Mouse (Mus musculus): ENCODE results near the gene Dnaja3. TPM values are rescaled to one million over a fixed set of nuclear protein-coding genes. Genes with fewer than 3 reads are reported as not detected.
A peak's percentile ranks its signal among the peaks of the same experiment; 100 is the strongest.

Dnaja3 gene
- polyA plus RNA-seq, 1 experiment from 2014 or later, result 71.6 TPM

DNA sequence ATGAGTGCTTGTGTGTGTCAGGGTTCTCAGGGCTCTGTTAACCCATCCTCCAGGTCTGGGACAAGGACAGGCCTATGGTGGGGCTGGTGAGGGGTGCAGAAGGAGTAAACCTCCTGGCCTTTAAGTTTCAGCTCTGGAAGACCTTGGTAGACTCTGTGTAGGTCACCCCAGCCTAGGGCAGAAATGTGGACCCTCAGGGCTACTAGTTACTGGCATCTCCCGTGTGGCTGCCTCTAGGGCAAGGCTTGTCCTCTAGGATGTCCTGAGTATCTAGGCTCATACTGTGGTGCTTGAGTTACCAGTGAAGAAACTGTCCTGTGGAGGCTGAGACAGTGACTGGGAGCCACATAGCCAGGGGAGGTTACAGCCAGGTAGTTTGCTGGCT, 36.3 kb upstream of the Dnaja3 start:
- WGBS, result 48% methylated on average over 1 of the region's 1 CpGs
- H3K9ac ChIP-seq (ENCODE audit: low read length), result no peak overlapping the region
- H3K27ac ChIP-seq (ENCODE audit: low read depth), result peak overlapping the region; percentile 70
- no peak for DNase-seq (ENCODE audit: low spot score)
- no peaks in the 10 kb centered on the region for H3K36me3 ChIP-seq (ENCODE audit: control insufficient read depth, insufficient read depth, low read length)
- peaks cover 90% of the 10 kb centered on the region for H3K4me1 ChIP-seq (replicated peaks; ENCODE audit: control insufficient read depth, insufficient read depth, low read length)
- no peak overlapping the region for H3K4me3 ChIP-seq (ENCODE audit: low read depth, low read length)
- no peaks in the 10 kb centered on the region for H3K9me3 ChIP-seq (ENCODE audit: control insufficient read depth, low read length)
- no peak for ATAC-seq (replicated peaks; ENCODE audit: low FRiP score, low TSS enrichment, low read depth)
- peak overlapping the region; percentile 26 for H3K4me2 ChIP-seq (ENCODE audit: low read length)
- H3K27me3 ChIP-seq (replicated peaks; ENCODE audit: control insufficient read depth, insufficient read depth, low read length), result no peaks in the 10 kb centered on the region

DNA sequence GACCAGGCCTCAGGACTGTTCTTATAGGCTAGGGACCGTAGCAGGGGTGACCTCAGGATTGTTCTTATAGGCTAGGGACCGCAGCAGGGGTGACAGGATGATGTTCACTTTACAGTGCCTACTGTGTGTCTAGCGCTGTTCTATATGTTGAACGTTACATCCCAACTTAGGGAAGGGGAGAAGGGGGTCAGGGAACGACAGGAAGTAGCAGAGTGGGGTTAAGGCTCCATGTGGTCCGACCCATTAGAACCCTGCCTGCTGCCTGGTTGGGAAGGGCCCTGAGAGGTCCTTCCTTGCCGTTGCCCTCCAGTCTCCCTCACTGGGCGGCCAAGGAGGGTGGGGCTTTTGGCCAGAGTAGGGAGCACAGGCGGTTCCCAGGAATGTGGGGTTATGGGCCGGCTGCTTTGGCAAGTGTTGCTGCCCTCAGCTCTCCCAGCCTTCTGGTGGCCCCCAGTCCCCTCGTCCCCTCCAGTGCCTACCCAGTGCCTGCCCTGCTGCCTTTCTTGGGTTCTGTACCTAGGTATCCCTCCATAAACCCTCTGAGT, 35.4 kb upstream of the Dnaja3 start:
- H3K9ac ChIP-seq (ENCODE audit: low read length), result no peak overlapping the region
- peaks cover 7% of the 10 kb centered on the region; the same call in 1 of the 2 replicates for H3K36me3 ChIP-seq (ENCODE audit: control insufficient read depth, insufficient read depth, low read length)
- H3K9me3 ChIP-seq (ENCODE audit: control insufficient read depth, low read length), result no peaks in the 10 kb centered on the region
- no peaks in the 10 kb centered on the region for H3K27me3 ChIP-seq (replicated peaks; ENCODE audit: control insufficient read depth, insufficient read depth, low read length)
- no peak for ATAC-seq (replicated peaks; ENCODE audit: low FRiP score, low TSS enrichment, low read depth)
- H3K4me2 ChIP-seq (ENCODE audit: low read length), result no peak overlapping the region
- DNase-seq (ENCODE audit: low spot score), result no peak
- H3K4me1 ChIP-seq (replicated peaks; ENCODE audit: control insufficient read depth, insufficient read depth, low read length), result peaks cover 80% of the 10 kb centered on the region
- WGBS, result 56% methylated on average over 11 of the region's 11 CpGs
- no peak overlapping the region for H3K4me3 ChIP-seq (ENCODE audit: low read depth, low read length)
- H3K27ac ChIP-seq (ENCODE audit: low read depth), result peak overlapping the region; percentile 70; the same call in 1 of the 2 replicates

- DNase-seq (ENCODE audit: low spot score), result no peak
These were observed 34.2 kb upstream of the Dnaja3 start for GRCm38 (mm10) chr16:4605514-4606131.

DNA sequence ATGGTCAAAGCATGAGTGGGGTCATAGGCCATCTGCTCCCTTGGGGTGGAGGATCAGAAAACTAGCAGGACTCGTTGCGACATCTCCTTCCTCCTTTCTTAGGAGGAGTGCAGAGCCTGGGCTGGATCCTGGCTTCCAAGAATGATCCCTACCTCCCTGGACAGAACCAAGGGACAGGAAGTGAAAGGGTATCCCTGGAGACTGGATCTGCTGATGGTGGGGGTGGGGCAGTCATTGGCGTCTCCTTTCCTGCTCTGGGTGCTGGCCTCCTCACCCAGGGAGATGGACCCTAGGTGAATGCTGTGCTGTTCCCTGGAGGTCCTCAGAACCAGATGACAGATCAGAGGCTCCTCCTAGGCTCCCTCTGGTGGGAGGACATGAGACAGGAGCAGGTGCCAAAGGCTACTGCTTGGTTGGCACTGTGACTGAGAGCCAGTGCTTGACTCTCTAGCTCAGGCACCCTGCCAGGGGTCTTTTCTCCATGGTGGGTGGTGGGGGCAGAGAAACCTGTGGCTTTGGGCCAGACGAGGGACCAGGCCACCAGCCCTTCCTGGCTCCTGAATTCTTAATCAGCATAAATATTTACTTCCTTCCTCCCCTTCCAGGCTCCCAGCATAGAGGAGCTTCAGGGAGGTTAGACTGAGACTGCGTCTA, 33.2 kb upstream of the Dnaja3 start:
- DNase-seq (ENCODE audit: low spot score) (no peak), ATAC-seq (replicated peaks; ENCODE audit: low FRiP score, low TSS enrichment, low read depth) (no peak)
- peaks cover 60% of the 10 kb centered on the region for H3K4me1 ChIP-seq (replicated peaks; ENCODE audit: control insufficient read depth, insufficient read depth, low read length)
- no peak overlapping the region for H3K9ac ChIP-seq (ENCODE audit: low read length)
- no peaks in the 10 kb centered on the region for H3K9me3 ChIP-seq (ENCODE audit: control insufficient read depth, low read length)
- no peak overlapping the region for H3K4me2 ChIP-seq (ENCODE audit: low read length)
- no peaks in the 10 kb centered on the region for H3K27me3 ChIP-seq (replicated peaks; ENCODE audit: control insufficient read depth, insufficient read depth, low read length)
- WGBS, result 14% methylated on average over 5 of the region's 5 CpGs
- peaks cover 28% of the 10 kb centered on the region for H3K36me3 ChIP-seq (ENCODE audit: control insufficient read depth, insufficient read depth, low read length)
- H3K4me3 ChIP-seq (ENCODE audit: low read depth, low read length), result no peak overlapping the region
- peak overlapping the region; percentile 5 for H3K27ac ChIP-seq (ENCODE audit: low read depth)

More at GRCm38 (mm10) chr16:4605514-4606131, 34.2 kb upstream of the Dnaja3 start:
- peaks cover 69% of the 10 kb centered on the region for H3K4me1 ChIP-seq (replicated peaks; ENCODE audit: control insufficient read depth, insufficient read depth, low read length)
- ATAC-seq (replicated peaks; ENCODE audit: low FRiP score, low TSS enrichment, low read depth), result peak; percentile 18; the same call in 1 of the 2 replicates
- no peaks in the 10 kb centered on the region for H3K9me3 ChIP-seq (ENCODE audit: control insufficient read depth, low read length)
- whole genome bisulfite sequencing, result 54% methylated on average over 13 of the region's 13 CpGs
- no peaks in the 10 kb centered on the region for H3K27me3 ChIP-seq (replicated peaks; ENCODE audit: control insufficient read depth, insufficient read depth, low read length)
- peak overlapping the region; percentile 5 for H3K27ac ChIP-seq (ENCODE audit: low read depth)
- no peak overlapping the region for H3K4me3 ChIP-seq (ENCODE audit: low read depth, low read length)
- no peak overlapping the region for H3K9ac ChIP-seq (ENCODE audit: low read length)
- peak overlapping the region; percentile 23; the same call in 1 of the 2 replicates for H3K4me2 ChIP-seq (ENCODE audit: low read length)
- H3K36me3 ChIP-seq (ENCODE audit: control insufficient read depth, insufficient read depth, low read length), result peaks cover 19% of the 10 kb centered on the region

GRCm38 (mm10) chr16:4607818-4608531, 31.8 kb upstream of the Dnaja3 start:
- peaks cover 43% of the 10 kb centered on the region for H3K36me3 ChIP-seq (ENCODE audit: control insufficient read depth, insufficient read depth, low read length)
- H3K9ac ChIP-seq (ENCODE audit: low read length), result no peak overlapping the region
- H3K4me1 ChIP-seq (replicated peaks; ENCODE audit: control insufficient read depth, insufficient read depth, low read length), result peaks cover 47% of the 10 kb centered on the region
- no peaks in the 10 kb centered on the region for H3K9me3 ChIP-seq (ENCODE audit: control insufficient read depth, low read length)
- peak; percentile 86 for DNase-seq (ENCODE audit: low spot score)
- H3K27me3 ChIP-seq (replicated peaks; ENCODE audit: control insufficient read depth, insufficient read depth, low read length), result no peaks in the 10 kb centered on the region
- 40% methylated on average over 9 of the region's 9 CpGs for whole genome bisulfite sequencing
- H3K27ac ChIP-seq (ENCODE audit: low read depth), result 0 out of 2 replicates have a peak overlapping the region, but pooled peaks have one; percentile 5
- ATAC-seq (replicated peaks; ENCODE audit: low FRiP score, low TSS enrichment, low read depth), result no peak; the same call in 1 of the 2 replicates
- H3K4me2 ChIP-seq (ENCODE audit: low read length), result no peak overlapping the region
- H3K4me3 ChIP-seq (ENCODE audit: low read depth, low read length), result no peak overlapping the region

DNA sequence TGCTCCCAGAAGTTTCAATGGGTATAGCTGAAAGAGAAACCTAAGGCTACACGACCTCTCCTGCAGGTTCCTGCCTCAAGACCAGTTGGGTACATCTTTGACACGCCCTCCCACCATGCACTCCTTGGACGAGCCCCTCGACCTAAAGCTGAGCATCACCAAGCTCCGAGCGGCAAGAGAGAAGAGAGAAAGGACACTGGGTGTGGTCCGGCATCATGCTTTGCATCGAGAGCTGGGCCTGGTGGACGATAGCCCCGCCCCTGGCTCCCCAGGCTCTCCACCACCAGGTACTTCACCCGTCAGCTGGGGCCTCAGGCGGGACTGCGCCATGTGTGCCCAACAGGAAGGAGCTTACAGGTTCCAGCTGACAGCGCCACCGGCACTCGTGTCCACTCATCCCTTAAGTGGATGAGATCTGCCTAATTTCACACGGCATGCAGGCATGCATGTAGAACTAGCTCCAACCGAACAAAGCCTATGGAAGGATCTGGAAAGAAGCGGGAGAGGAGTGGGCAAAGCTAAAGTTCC, 31.2 kb upstream of the Dnaja3 start:
- ATAC-seq (replicated peaks; ENCODE audit: low FRiP score, low TSS enrichment, low read depth) (no peak), DNase-seq (ENCODE audit: low spot score) (no peak)
- H3K9me3 ChIP-seq (ENCODE audit: control insufficient read depth, low read length), result no peaks in the 10 kb centered on the region
- WGBS, result 77% methylated on average over 19 of the region's 19 CpGs
- peaks cover 49% of the 10 kb centered on the region for H3K36me3 ChIP-seq (ENCODE audit: control insufficient read depth, insufficient read depth, low read length)
- no peak overlapping the region for H3K4me3 ChIP-seq (ENCODE audit: low read depth, low read length)
- no peak overlapping the region for H3K4me2 ChIP-seq (ENCODE audit: low read length)
- peaks cover 41% of the 10 kb centered on the region for H3K4me1 ChIP-seq (replicated peaks; ENCODE audit: control insufficient read depth, insufficient read depth, low read length)
- H3K9ac ChIP-seq (ENCODE audit: low read length), result no peak overlapping the region
- H3K27me3 ChIP-seq (replicated peaks; ENCODE audit: control insufficient read depth, insufficient read depth, low read length), result no peaks in the 10 kb centered on the region
- H3K27ac ChIP-seq (ENCODE audit: low read depth), result no peak overlapping the region

DNA sequence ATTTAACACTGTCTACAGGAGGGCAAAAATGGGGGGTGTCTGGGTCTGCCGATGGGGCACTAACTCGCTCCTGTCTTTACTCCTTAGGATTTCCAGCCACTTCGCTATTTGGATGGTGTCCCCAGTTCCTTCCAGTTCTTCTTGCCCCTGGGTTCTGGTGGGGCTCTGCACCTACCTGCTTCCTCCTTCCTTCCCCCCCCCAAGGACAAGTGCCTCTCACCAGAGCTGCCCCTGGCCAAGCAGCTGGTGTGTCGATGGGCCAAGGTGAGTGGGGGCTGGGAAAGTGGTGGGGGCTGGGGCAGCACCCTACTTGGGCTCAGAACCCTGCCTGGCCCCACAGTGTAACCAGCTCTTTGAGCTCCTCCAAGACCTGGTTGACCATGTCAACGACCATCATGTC, 28.6 kb upstream of the Dnaja3 start:
- no peak for ATAC-seq (replicated peaks; ENCODE audit: low FRiP score, low TSS enrichment, low read depth)
- H3K4me2 ChIP-seq (ENCODE audit: low read length), result no peak overlapping the region
- peaks cover 75% of the 10 kb centered on the region for H3K36me3 ChIP-seq (ENCODE audit: control insufficient read depth, insufficient read depth, low read length)

DNA sequence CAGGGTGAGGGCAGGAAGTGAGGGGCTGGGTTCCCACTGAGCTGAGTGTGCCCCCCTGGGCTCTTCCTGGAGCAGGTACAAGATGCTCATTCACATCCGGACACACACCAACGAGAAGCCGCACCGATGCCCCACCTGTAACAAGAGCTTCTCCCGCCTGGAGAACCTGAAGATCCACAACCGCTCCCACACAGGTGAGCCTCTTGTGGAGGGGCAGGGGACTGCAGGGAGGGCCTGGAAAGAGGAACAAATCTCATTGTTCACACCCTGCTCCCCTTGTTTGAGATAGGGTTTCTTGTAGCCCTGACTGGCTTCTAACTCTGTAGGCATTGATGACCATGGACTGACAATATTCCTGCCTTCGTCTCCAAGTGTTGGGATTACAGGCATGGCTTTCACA, 28.1 kb upstream of the Dnaja3 start:
- H3K4me2 ChIP-seq (ENCODE audit: low read length), result no peak overlapping the region
- 94% methylated on average over 7 of the region's 7 CpGs for WGBS
- H3K4me1 ChIP-seq (replicated peaks; ENCODE audit: control insufficient read depth, insufficient read depth, low read length), result peaks cover 10% of the 10 kb centered on the region
- no peak for DNase-seq (ENCODE audit: low spot score)
- H3K4me3 ChIP-seq (ENCODE audit: low read depth, low read length), result no peak overlapping the region
- no peaks in the 10 kb centered on the region for H3K9me3 ChIP-seq (ENCODE audit: control insufficient read depth, low read length)
- no peak overlapping the region for H3K27ac ChIP-seq (ENCODE audit: low read depth)
- H3K36me3 ChIP-seq (ENCODE audit: control insufficient read depth, insufficient read depth, low read length), result peaks cover 77% of the 10 kb centered on the region
- no peaks in the 10 kb centered on the region for H3K27me3 ChIP-seq (replicated peaks; ENCODE audit: control insufficient read depth, insufficient read depth, low read length)
- no peak overlapping the region for H3K9ac ChIP-seq (ENCODE audit: low read length)
- no peak for ATAC-seq (replicated peaks; ENCODE audit: low FRiP score, low TSS enrichment, low read depth)

More for the DNA sequence above, 28.6 kb upstream of the Dnaja3 start:
- no peak for DNase-seq (ENCODE audit: low spot score)
- H3K9me3 ChIP-seq (ENCODE audit: control insufficient read depth, low read length), result no peaks in the 10 kb centered on the region
- H3K27me3 ChIP-seq (replicated peaks; ENCODE audit: control insufficient read depth, insufficient read depth, low read length), result no peaks in the 10 kb centered on the region
- H3K27ac ChIP-seq (ENCODE audit: low read depth), result no peak overlapping the region
- H3K4me1 ChIP-seq (replicated peaks; ENCODE audit: control insufficient read depth, insufficient read depth, low read length), result peaks cover 15% of the 10 kb centered on the region
- H3K9ac ChIP-seq (ENCODE audit: low read length), result no peak overlapping the region
- 83% methylated on average over 5 of the region's 5 CpGs for WGBS
- no peak overlapping the region for H3K4me3 ChIP-seq (ENCODE audit: low read depth, low read length)

Measured in intestine, embryonic 14.5 days (tissue).